ENCODE assay signal across 18 mouse cellular contexts in genomic region chr8:127592648-127593574, GRCm38 (mm10).
A peak's percentile ranks its signal among the peaks of the same experiment; 100 is the strongest.
DNase-seq lines count a peak whose midpoint lies in the region; ATAC-seq and TF ChIP-seq lines count a peak whose summit lies in the region.
"Had no signal": no experiment of that assay in that cellular context is flagged by ENCODE, and none has a peak within 500 bp of the region (broad histone marks: within the 10 kb centered on the region; RNA-seq: fewer than 3 reads in every experiment).

No protein-coding gene starts in this region.

- no peaks in the 10 kb centered on the region for H3K9me3 ChIP-seq in hindbrain, embryonic 10.5 days
- no peaks in the 10 kb centered on the region for H3K9me3 ChIP-seq in hindbrain, postnatal 0 days (ENCODE audit: low read length)
- no peaks in the 10 kb centered on the region for H3K9me3 ChIP-seq in lung, postnatal 0 days (ENCODE audit: low read length)
- H3K9me3 ChIP-seq: forebrain, embryonic 15.5 days; heart, embryonic 10.5 days; intestine, embryonic 15.5 days; limb, embryonic 15.5 days; megakaryocyte, embryonic 14.5 days had no signal

- H3K9ac ChIP-seq in hindbrain, postnatal 0 days (replicated peaks; ENCODE audit: low read length) = no peak overlapping the region
- no peak overlapping the region for H3K9ac ChIP-seq in lung, postnatal 0 days (replicated peaks; ENCODE audit: low read depth)
- H3K9ac ChIP-seq: forebrain, embryonic 15.5 days; intestine, embryonic 15.5 days; limb, embryonic 15.5 days had no signal

- H3K4me2 ChIP-seq in hindbrain, postnatal 0 days (ENCODE audit: low read depth, low read length) = no peak overlapping the region
- H3K4me2 ChIP-seq in lung, postnatal 0 days (replicated peaks; ENCODE audit: low read depth, low read length) = no peak overlapping the region
- H3K4me2 ChIP-seq: forebrain, embryonic 15.5 days; intestine, embryonic 15.5 days; limb, embryonic 15.5 days had no signal

- ATAC-seq in hindbrain, postnatal 0 days = no peak
- ATAC-seq in lung, postnatal 0 days = peak; percentile 55
- ATAC-seq: forebrain, embryonic 15.5 days; intestine, embryonic 15.5 days had no signal

- DNase-seq in hindbrain, embryonic 10.5 days (ENCODE audit: low spot score) = no peak
- no peak for DNase-seq in hindbrain, postnatal 0 days (ENCODE audit: low spot score)
- peak; percentile 27 for DNase-seq in lung, postnatal 0 days (ENCODE audit: low spot score)
- no peak for DNase-seq in lung, postnatal 14 days
- DNase-seq in embryo, embryonic 11.5 days (ENCODE audit: low read depth, low spot score) = peak; percentile 16
- DNase-seq in mesoderm, embryonic 11.5 days (ENCODE audit: low read depth, low spot score) = peak; percentile 62
- no peak for DNase-seq in testis, postnatal 10 days (ENCODE audit: low spot score)
- no peak for DNase-seq in layer of hippocampus, adult 9-10 months (ENCODE audit: low spot score)
- DNase-seq: adrenal gland, adult 8-10 months; cerebellum, adult 9-10 months; heart, postnatal 4 days; right cerebral cortex, postnatal 25 days had no signal

- no peak for TF ChIP-seq CTCF in hindbrain, postnatal 0 days (IDR thresholded peaks at IDR 0.05; ENCODE audit: low read depth)
- TF ChIP-seq CTCF in lung, postnatal 0 days (IDR thresholded peaks at IDR 0.05) = no peak

- TF ChIP-seq EP300 in lung, postnatal 0 days (IDR thresholded peaks at IDR 0.05) = peak; percentile 35; the same call in 1 of the 2 replicates

- no peak overlapping the region for H3K4me3 ChIP-seq in hindbrain, embryonic 10.5 days
- H3K4me3 ChIP-seq in hindbrain, postnatal 0 days (ENCODE audit: low read length) = no peak overlapping the region
- no peak overlapping the region for H3K4me3 ChIP-seq in lung, postnatal 0 days (ENCODE audit: low read depth, low read length)
- H3K4me3 ChIP-seq: forebrain, embryonic 15.5 days; heart, embryonic 10.5 days; intestine, embryonic 15.5 days; left cerebral cortex, adult 2 months; limb, embryonic 15.5 days; megakaryocyte, embryonic 14.5 days had no signal

- H3K36me3 ChIP-seq in hindbrain, embryonic 10.5 days = 0 out of 2 replicates have a peak, but pooled peaks cover 8% of the 10 kb centered on the region
- no peaks in the 10 kb centered on the region for H3K36me3 ChIP-seq in hindbrain, postnatal 0 days (ENCODE audit: insufficient read depth, low read length)
- no peaks in the 10 kb centered on the region for H3K36me3 ChIP-seq in lung, postnatal 0 days (ENCODE audit: insufficient read depth, low read length)
- H3K36me3 ChIP-seq: forebrain, embryonic 15.5 days; intestine, embryonic 15.5 days had no signal

- 82% methylated on average over 12 of the region's 12 CpGs for WGBS in hindbrain, embryonic 10.5 days
- WGBS in hindbrain, postnatal 0 days = 82% methylated on average over 12 of the region's 12 CpGs
- WGBS in lung, postnatal 0 days = 60% methylated on average over 12 of the region's 12 CpGs

- H3K4me1 ChIP-seq in hindbrain, embryonic 10.5 days (replicated peaks) = peaks cover 10% of the 10 kb centered on the region
- no peaks in the 10 kb centered on the region for H3K4me1 ChIP-seq in hindbrain, postnatal 0 days (ENCODE audit: insufficient read depth, low read length)
- 0 out of 2 replicates have a peak, but pooled peaks cover 5% of the 10 kb centered on the region for H3K4me1 ChIP-seq in lung, postnatal 0 days (ENCODE audit: insufficient read depth, low read depth, low read length)
- H3K4me1 ChIP-seq: heart, embryonic 10.5 days had no signal

- peak overlapping the region; percentile 12; the same call in 1 of the 2 replicates for H3K27ac ChIP-seq in hindbrain, embryonic 10.5 days
- H3K27ac ChIP-seq in hindbrain, postnatal 0 days = no peak overlapping the region
- H3K27ac ChIP-seq in lung, postnatal 0 days (ENCODE audit: low read length) = no peak overlapping the region; the same call in 1 of the 2 replicates
- H3K27ac ChIP-seq: forebrain, embryonic 15.5 days; heart, embryonic 10.5 days; intestine, embryonic 15.5 days; left cerebral cortex, adult 2 months; limb, embryonic 15.5 days had no signal

- H3K27me3 ChIP-seq in hindbrain, embryonic 10.5 days (ENCODE audit: insufficient read depth, poor library complexity, severe bottlenecking) = no peaks in the 10 kb centered on the region
- H3K27me3 ChIP-seq in hindbrain, postnatal 0 days (ENCODE audit: insufficient read depth, low read length) = no peaks in the 10 kb centered on the region
- no peaks in the 10 kb centered on the region for H3K27me3 ChIP-seq in lung, postnatal 0 days (replicated peaks; ENCODE audit: insufficient read depth, low read length)
- H3K27me3 ChIP-seq: forebrain, embryonic 15.5 days; intestine, embryonic 15.5 days; limb, embryonic 15.5 days had no signal

Comparison
In these comparisons a context has a peak if more than half of its experiments do, and no peak if none do; other contexts are left out.
1. DNase-seq: peak in lung, postnatal 0 days (single experiment), embryo, embryonic 11.5 days (single experiment) and mesoderm, embryonic 11.5 days (single experiment); none in hindbrain, embryonic 10.5 days (single experiment), hindbrain, postnatal 0 days (single experiment), lung, postnatal 14 days (single experiment), testis, postnatal 10 days (single experiment) and layer of hippocampus, adult 9-10 months (single experiment).